Mouse (Mus musculus): Measurements from ENCODE around the gene Plekha1.

DNA sequence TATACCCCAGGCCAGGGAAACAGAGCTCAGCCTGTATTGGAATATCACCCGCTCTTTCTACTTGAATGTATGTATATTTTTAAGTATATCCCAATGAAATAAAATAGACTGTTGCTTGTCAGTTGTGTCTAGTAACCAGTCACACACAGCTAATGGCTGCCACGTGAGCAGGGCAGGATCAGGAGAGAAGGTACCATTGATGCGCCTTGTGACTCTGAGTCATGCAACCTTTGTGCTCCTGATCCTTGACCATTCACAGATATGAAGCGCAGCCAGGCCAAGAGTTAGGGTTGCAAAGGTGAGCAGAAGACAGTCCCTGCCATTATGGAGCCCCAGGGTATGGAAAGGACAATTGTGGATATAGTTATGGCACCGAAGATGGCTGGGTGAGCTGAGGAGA is 34.0 kb upstream of the Plekha1 start:
- TF ChIP-seq POLR2A (IDR thresholded peaks at IDR 0.05; ENCODE audit: low read depth, low read length): no peak
- TF ChIP-seq CTCF (conservative IDR thresholded peaks at IDR 0.05; ENCODE audit: insufficient read depth, insufficient read length, low read depth, low read length): no peak

All from kidney, adult 2 months (tissue).